Mouse (Mus musculus): ENCODE measurements around the gene Flrt1. TPM values are rescaled to one million over a fixed set of nuclear protein-coding genes. Genes with fewer than 3 reads are reported as not detected.
A peak's percentile ranks its signal among the peaks of the same experiment; 100 is the strongest.
"Not testable (repeated sequence)": the region's sequence is repeated elsewhere in the genome, so short reads cannot be mapped to it uniquely, and the experiment has no call there.

Gene Flrt1
- polyA plus RNA-seq, 1 experiment: not detected

GRCm38 (mm10) chr19:7062916-7063315, 42.6 kb downstream of the Flrt1 start:
- Histone ChIP-seq H3K4me1 (ENCODE audit: control insufficient read depth, insufficient read depth, low read length) (peaks cover 24% of the 10 kb centered on the region), H3K4me3 (ENCODE audit: insufficient read depth, low read depth, low read length) (no peak overlapping the region), H3K27ac (ENCODE audit: insufficient read depth, low read depth, low read length) (no peak overlapping the region)
- WGBS: 88% methylated on average over 8 of the region's 8 CpGs
- TF ChIP-seq POLR2A (IDR thresholded peaks at IDR 0.05; ENCODE audit: insufficient read depth, low read depth, low read length) (no peak), CTCF (IDR thresholded peaks at IDR 0.05; ENCODE audit: insufficient read depth, low read depth, low read length) (no peak)

GRCm38 (mm10) chr19:7062110-7062509, 43.4 kb downstream of the Flrt1 start:
- Histone ChIP-seq H3K4me3 (ENCODE audit: insufficient read depth, low read depth, low read length) (no peak overlapping the region), H3K27ac (ENCODE audit: insufficient read depth, low read depth, low read length) (no peak overlapping the region), H3K4me1 (ENCODE audit: control insufficient read depth, insufficient read depth, low read length) (peaks cover 25% of the 10 kb centered on the region)
- TF ChIP-seq CTCF (IDR thresholded peaks at IDR 0.05; ENCODE audit: insufficient read depth, low read depth, low read length): no peak
- no peak for TF ChIP-seq POLR2A (IDR thresholded peaks at IDR 0.05; ENCODE audit: insufficient read depth, low read depth, low read length)
- WGBS: 93% methylated on average over 5 of the region's 5 CpGs

- H3K27ac ChIP-seq (ENCODE audit: insufficient read depth, low read depth, low read length): no peak overlapping the region
- 88% methylated on average over 6 of the region's 6 CpGs for WGBS
- no peak for TF ChIP-seq CTCF (IDR thresholded peaks at IDR 0.05; ENCODE audit: insufficient read depth, low read depth, low read length)
- TF ChIP-seq POLR2A (IDR thresholded peaks at IDR 0.05; ENCODE audit: insufficient read depth, low read depth, low read length): no peak
- no peak overlapping the region for H3K4me3 ChIP-seq (ENCODE audit: insufficient read depth, low read depth, low read length)
- H3K4me1 ChIP-seq (ENCODE audit: control insufficient read depth, insufficient read depth, low read length): peaks cover 23% of the 10 kb centered on the region
Measured at GRCm38 (mm10) chr19:7058541-7058940, 47.0 kb downstream of the Flrt1 start.

GRCm38 (mm10) chr19:7057722-7058207, 47.8 kb downstream of the Flrt1 start:
- Histone ChIP-seq H3K27ac (ENCODE audit: insufficient read depth, low read depth, low read length) (no peak overlapping the region), H3K4me3 (ENCODE audit: insufficient read depth, low read depth, low read length) (peak overlapping the region; percentile 67), H3K4me1 (ENCODE audit: control insufficient read depth, insufficient read depth, low read length) (peaks cover 23% of the 10 kb centered on the region)
- 2% methylated on average over 15 of the region's 15 CpGs for WGBS
- no peak for TF ChIP-seq POLR2A (IDR thresholded peaks at IDR 0.05; ENCODE audit: insufficient read depth, low read depth, low read length)
- no peak for TF ChIP-seq CTCF (IDR thresholded peaks at IDR 0.05; ENCODE audit: insufficient read depth, low read depth, low read length)

- 1% methylated on average over 16 of the region's 16 CpGs for WGBS
- Histone ChIP-seq H3K4me3 (ENCODE audit: insufficient read depth, low read depth, low read length) (peak overlapping the region; percentile 67), H3K4me1 (ENCODE audit: control insufficient read depth, insufficient read depth, low read length) (peaks cover 23% of the 10 kb centered on the region), H3K27ac (ENCODE audit: insufficient read depth, low read depth, low read length) (no peak overlapping the region)
- TF ChIP-seq POLR2A (IDR thresholded peaks at IDR 0.05; ENCODE audit: insufficient read depth, low read depth, low read length) (no peak), CTCF (IDR thresholded peaks at IDR 0.05; ENCODE audit: insufficient read depth, low read depth, low read length) (no peak)
Measured at GRCm38 (mm10) chr19:7057126-7057721, 48.3 kb downstream of the Flrt1 start.

GRCm38 (mm10) chr19:7056248-7057087, 49.1 kb downstream of the Flrt1 start, which contains the start of gene Macrod1:
Gene Macrod1 (plus strand): TSS chr19:7056810.
- Histone ChIP-seq H3K4me3 (ENCODE audit: insufficient read depth, low read depth, low read length) (peak within 1 kb of the TSS; percentile 67), H3K4me1 (ENCODE audit: control insufficient read depth, insufficient read depth, low read length) (peaks cover 23% of the 10 kb centered on the region), H3K27ac (ENCODE audit: insufficient read depth, low read depth, low read length) (no peak within 1 kb of the TSS)
- WGBS: 1% methylated on average over 72 of the region's 72 CpGs
- TF ChIP-seq CTCF (IDR thresholded peaks at IDR 0.05; ENCODE audit: insufficient read depth, low read depth, low read length) (no peak), POLR2A (IDR thresholded peaks at IDR 0.05; ENCODE audit: insufficient read depth, low read depth, low read length) (0 out of 2 replicates have a peak, but pooled peaks have one; percentile 29)

- Histone ChIP-seq H3K4me3 (ENCODE audit: insufficient read depth, low read depth, low read length) (no peak overlapping the region), H3K4me1 (ENCODE audit: control insufficient read depth, insufficient read depth, low read length) (peaks cover 23% of the 10 kb centered on the region), H3K27ac (ENCODE audit: insufficient read depth, low read depth, low read length) (peak overlapping the region; percentile 56)
- WGBS: 26% methylated on average over 3 of the region's 3 CpGs
- no peak for TF ChIP-seq CTCF (IDR thresholded peaks at IDR 0.05; ENCODE audit: insufficient read depth, low read depth, low read length)
- no peak for TF ChIP-seq POLR2A (IDR thresholded peaks at IDR 0.05; ENCODE audit: insufficient read depth, low read depth, low read length)
Measured at GRCm38 (mm10) chr19:7055173-7055572, 50.4 kb downstream of the Flrt1 start.

- Histone ChIP-seq H3K4me3 (ENCODE audit: insufficient read depth, low read depth, low read length) (no peak overlapping the region), H3K4me1 (ENCODE audit: control insufficient read depth, insufficient read depth, low read length) (peaks cover 23% of the 10 kb centered on the region), H3K27ac (ENCODE audit: insufficient read depth, low read depth, low read length) (peak overlapping the region; percentile 56)
- TF ChIP-seq POLR2A (IDR thresholded peaks at IDR 0.05; ENCODE audit: insufficient read depth, low read depth, low read length) (no peak), CTCF (IDR thresholded peaks at IDR 0.05; ENCODE audit: insufficient read depth, low read depth, low read length) (no peak)
- 63% methylated on average over 10 of the region's 10 CpGs for WGBS
Measured at GRCm38 (mm10) chr19:7054772-7055171, 50.8 kb downstream of the Flrt1 start.

- not testable (repeated sequence) for H3K4me3 ChIP-seq (ENCODE audit: insufficient read depth, low read depth, low read length); H3K27ac ChIP-seq (ENCODE audit: insufficient read depth, low read depth, low read length)
- H3K4me1 ChIP-seq (ENCODE audit: control insufficient read depth, insufficient read depth, low read length): peaks cover 23% of the 10 kb centered on the region
- WGBS: 89% methylated on average over 4 of the region's 4 CpGs
Measured at GRCm38 (mm10) chr19:7053382-7053781, 52.1 kb downstream of the Flrt1 start.

Measured in olfactory bulb, adult 2 months (tissue).